Mouse (Mus musculus): ENCODE data around the gene Usp13. TPM values are rescaled to one million over a fixed set of nuclear protein-coding genes. Genes with fewer than 3 reads are reported as not detected.
A peak's percentile ranks its signal among the peaks of the same experiment; 100 is the strongest.

Gene Usp13
- polyA plus RNA-seq, 1 experiment from 2014 or later = 14.4 TPM

DNA sequence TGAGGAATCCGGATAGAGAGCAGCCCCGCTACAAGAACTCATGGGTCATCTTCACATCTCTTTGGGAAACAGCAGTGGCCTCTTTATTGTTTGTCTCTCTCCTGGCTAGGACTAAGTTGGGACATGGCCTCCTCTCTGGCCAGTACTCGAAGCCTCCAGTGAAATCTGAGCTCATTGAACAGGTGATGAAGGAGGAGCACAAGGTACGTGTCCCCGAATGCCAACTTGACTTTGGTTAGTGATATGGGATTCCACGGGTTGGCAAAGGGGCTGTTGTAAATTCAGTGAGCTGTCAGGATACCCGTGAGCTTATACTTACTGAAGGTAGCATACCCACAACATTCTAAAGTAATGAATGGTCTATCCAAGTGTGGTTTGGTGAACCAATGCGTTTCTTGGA lies 69.0 kb downstream of the Usp13 start:
- H3K9me3 ChIP-seq = no peaks in the 10 kb centered on the region
- 0 out of 2 replicates have a peak, but pooled peaks cover 3% of the 10 kb centered on the region for H3K36me3 ChIP-seq (replicated peaks)
- H3K4me1 ChIP-seq = no peaks in the 10 kb centered on the region
- H3K27ac ChIP-seq = no peak overlapping the region
- no peak for ATAC-seq (replicated peaks)
- no peak overlapping the region for H3K9ac ChIP-seq
- no peak overlapping the region for H3K4me3 ChIP-seq
- H3K27me3 ChIP-seq (replicated peaks) = no peaks in the 10 kb centered on the region
- WGBS = 95% methylated on average over 8 of the region's 8 CpGs
- no peak overlapping the region for H3K4me2 ChIP-seq

DNA sequence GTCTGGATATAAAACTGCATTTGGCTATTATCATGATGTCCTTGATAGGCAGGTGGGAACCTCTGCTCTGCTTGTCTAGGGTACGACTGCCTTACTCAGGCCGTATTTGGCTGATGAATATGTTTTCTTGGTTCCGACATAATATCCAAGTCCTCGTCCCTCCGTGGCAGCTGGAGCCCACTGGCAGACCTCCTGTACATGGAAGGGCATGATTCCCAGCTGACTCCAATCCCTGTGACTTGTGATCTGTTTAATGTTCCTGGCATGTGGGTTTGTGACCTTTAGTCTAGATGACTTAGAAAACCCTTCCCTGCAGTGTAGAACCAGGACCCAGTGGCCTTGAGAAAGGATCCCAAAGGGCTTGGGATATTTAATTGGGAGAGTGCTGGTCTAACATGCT lies 71.5 kb downstream of the Usp13 start:
- no peaks in the 10 kb centered on the region for H3K36me3 ChIP-seq (replicated peaks)
- ATAC-seq (replicated peaks) = no peak
- no peaks in the 10 kb centered on the region for H3K4me1 ChIP-seq
- H3K27ac ChIP-seq = no peak overlapping the region
- no peak overlapping the region for H3K4me3 ChIP-seq
- no peak overlapping the region for H3K9ac ChIP-seq
- WGBS = 95% methylated on average over 5 of the region's 5 CpGs
- no peaks in the 10 kb centered on the region for H3K27me3 ChIP-seq (replicated peaks)
- no peaks in the 10 kb centered on the region for H3K9me3 ChIP-seq
- H3K4me2 ChIP-seq = no peak overlapping the region

DNA sequence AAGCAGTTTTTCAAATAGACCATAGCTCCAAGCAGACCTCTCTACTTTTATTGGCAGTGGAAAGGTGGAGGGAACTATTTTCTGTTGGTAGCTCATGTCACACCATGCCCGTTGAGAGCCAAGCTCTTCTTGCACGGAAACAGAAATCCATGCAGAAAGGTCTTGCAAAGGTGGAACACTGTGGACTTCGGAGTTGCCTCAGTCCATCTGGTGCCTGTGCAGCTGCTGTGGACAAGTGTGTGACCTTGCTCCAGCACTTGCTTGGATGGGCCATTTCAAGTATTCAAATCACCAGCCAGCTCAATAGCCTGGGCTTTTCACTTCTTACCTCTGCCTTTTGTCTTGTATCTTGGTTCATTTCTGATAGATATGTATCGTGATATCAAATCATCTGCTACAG lies 72.8 kb downstream of the Usp13 start:
- Histone ChIP-seq H3K4me1 (no peaks in the 10 kb centered on the region), H3K9ac (no peak overlapping the region), H3K27ac (no peak overlapping the region), H3K27me3 (replicated peaks) (no peaks in the 10 kb centered on the region), H3K9me3 (no peaks in the 10 kb centered on the region), H3K36me3 (replicated peaks) (peaks cover 5% of the 10 kb centered on the region; the same call in 1 of the 2 replicates), H3K4me2 (no peak overlapping the region), H3K4me3 (no peak overlapping the region)
- no peak for ATAC-seq (replicated peaks)
- 92% methylated on average over 4 of the region's 4 CpGs for WGBS

DNA sequence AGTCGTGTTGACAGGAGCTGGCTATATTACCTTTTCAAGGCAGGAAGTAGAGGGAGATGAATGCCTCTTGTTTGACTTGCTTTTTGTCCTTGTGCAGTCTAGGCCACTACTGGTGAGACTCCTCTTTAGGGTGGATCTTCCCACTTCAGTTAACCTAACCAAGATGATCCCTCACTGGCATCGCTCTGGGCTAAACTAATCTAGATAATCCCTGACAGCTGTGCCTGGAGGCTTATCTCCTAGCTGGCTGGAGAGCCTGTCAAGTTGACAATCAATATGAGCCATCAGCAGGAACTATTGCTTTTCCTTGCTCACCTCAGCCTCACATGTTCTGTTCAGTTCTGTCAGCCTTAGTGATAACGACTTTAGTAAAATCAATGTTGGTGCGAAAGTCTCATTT lies 86.1 kb downstream of the Usp13 start:
- Histone ChIP-seq H3K4me1 (no peaks in the 10 kb centered on the region), H3K9me3 (no peaks in the 10 kb centered on the region), H3K4me3 (no peak overlapping the region), H3K4me2 (no peak overlapping the region), H3K9ac (no peak overlapping the region), H3K27me3 (replicated peaks) (no peaks in the 10 kb centered on the region), H3K27ac (no peak overlapping the region), H3K36me3 (replicated peaks) (0 out of 2 replicates have a peak, but pooled peaks cover 4% of the 10 kb centered on the region)
- 41% methylated on average over 4 of the region's 4 CpGs for WGBS
- 0 out of 2 replicates have a peak, but pooled peaks have one; percentile 27 for ATAC-seq (replicated peaks)

DNA sequence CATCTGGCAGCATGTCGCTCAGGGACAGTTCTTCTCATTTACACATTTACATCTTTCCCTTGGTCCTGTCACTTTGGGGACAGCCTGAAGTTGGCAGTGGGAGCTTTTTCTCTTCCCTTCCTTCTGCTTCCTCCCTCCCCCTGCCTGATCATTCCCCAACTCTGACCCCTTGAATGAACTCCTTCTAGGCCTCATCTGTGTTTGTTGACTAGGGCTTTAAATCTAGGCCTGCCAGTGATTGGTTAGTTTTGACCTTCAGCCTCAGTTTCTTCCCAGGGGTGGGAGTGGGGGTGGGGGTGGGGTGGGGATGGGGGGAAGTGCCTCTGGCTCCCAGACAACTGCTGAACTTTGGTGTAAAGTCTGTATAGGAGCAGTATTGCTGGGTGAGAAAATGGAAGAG lies 87.3 kb downstream of the Usp13 start:
- no peak for ATAC-seq (replicated peaks)
- no peak overlapping the region for H3K9ac ChIP-seq
- no peaks in the 10 kb centered on the region for H3K9me3 ChIP-seq
- no peak overlapping the region for H3K4me2 ChIP-seq
- H3K27ac ChIP-seq = no peak overlapping the region
- no peaks in the 10 kb centered on the region for H3K27me3 ChIP-seq (replicated peaks)
- 0 out of 2 replicates have a peak, but pooled peaks cover 4% of the 10 kb centered on the region for H3K36me3 ChIP-seq (replicated peaks)
- no peak overlapping the region for H3K4me3 ChIP-seq
- H3K4me1 ChIP-seq = no peaks in the 10 kb centered on the region
- WGBS = 61% methylated on average over 1 of the region's 1 CpGs

DNA sequence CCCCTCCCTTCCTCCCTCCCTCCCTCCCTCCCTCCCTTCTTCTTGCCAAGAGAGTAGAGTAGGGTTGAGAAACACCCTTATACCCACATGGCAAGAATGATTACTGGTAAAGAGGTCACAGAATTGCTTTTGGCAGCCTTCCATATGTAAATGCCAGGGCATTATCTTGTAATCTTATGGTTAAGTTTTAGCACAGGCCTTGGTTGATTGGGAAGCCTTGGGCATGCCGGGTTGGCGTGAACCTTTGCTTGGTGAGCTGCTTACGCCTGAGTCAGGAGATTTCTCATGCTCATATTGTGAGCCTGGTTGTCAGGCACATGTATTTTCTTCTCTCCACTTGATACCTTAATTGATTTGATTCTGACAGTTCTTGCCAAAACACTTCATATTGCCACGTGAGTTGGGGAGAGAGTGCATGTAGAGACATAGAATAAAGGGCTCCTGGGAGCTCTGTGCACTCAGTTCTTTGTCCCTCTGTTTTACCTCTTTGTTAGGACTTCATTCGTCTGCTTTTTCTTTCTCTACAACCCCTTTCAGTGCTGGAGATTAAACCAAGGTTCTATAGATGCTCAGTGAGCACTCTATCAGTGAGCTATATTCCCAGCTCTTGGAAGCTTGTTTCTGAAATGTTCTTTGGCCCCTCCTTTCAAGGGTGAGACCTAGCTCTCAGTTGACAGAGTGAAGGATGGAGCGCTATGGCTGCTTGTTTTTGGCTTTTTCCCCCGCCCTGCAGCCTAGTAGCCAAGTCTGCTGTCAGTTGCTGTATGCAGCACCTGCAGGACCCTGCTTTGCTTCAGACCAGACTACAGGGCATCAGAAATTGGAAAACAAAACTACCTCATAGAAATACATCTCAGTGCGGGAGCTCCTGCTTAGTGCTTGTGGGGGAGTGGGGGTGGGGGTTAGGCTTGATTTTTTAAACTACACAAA lies 88.8 kb downstream of the Usp13 start:
- no peak overlapping the region for H3K9ac ChIP-seq
- H3K27me3 ChIP-seq (replicated peaks) = no peaks in the 10 kb centered on the region
- no peak overlapping the region for H3K27ac ChIP-seq
- H3K4me3 ChIP-seq = no peak overlapping the region
- 0 out of 2 replicates have a peak, but pooled peaks cover 1% of the 10 kb centered on the region for H3K36me3 ChIP-seq (replicated peaks)
- no peaks in the 10 kb centered on the region for H3K9me3 ChIP-seq
- H3K4me2 ChIP-seq = no peak overlapping the region
- no peaks in the 10 kb centered on the region for H3K4me1 ChIP-seq
- WGBS = 55% methylated on average over 8 of the region's 8 CpGs
- ATAC-seq (replicated peaks) = no peak

DNA sequence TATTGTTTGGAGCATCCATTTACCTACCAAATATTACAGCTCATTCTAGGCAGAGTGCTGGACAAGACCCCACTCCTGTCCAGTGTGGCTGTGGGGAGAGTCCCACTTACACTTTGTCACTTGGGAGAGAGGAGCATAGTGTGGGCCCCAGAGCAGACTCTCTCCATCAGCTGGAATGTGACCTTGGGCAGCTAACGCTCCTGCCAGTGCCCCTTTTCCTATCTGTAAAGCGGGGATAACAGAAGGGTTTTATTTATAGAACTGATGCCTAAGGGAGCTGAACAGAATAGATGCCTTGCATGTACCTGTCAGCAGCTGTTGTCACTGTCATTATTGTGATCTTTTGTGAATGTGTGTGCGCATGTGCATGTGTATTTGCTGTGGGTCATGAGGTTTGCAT lies 91.1 kb downstream of the Usp13 start:
- WGBS = 87% methylated on average over 3 of the region's 3 CpGs
- H3K4me2 ChIP-seq = no peak overlapping the region
- H3K9ac ChIP-seq = no peak overlapping the region
- no peaks in the 10 kb centered on the region for H3K4me1 ChIP-seq
- H3K4me3 ChIP-seq = no peak overlapping the region
- H3K9me3 ChIP-seq = no peaks in the 10 kb centered on the region
- no peak overlapping the region for H3K27ac ChIP-seq
- no peak for ATAC-seq (replicated peaks)
- no peaks in the 10 kb centered on the region for H3K27me3 ChIP-seq (replicated peaks)
- H3K36me3 ChIP-seq (replicated peaks) = no peaks in the 10 kb centered on the region

DNA sequence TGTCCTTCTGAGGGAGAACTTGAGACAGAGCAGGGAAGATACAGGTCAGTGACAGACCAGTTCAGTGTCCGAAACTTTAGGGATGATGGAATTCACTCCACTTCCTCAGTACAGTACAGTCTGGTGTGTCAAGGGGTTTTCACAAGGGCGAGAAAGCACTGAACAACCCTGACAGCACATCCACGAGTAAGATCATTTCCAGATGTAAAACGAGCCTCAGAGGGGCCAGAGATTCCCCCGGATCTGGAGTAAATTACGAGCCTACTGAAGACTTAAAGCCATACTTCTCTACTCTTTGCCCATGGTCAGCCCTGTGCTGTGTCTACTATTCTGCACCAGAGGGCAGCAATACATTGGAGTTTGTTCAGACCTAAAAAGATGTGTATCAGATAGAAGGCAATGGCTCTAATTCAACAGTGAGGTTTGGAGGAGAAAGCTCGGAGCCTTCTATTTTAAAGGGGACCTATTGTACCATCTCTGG lies 92.8 kb downstream of the Usp13 start:
- Histone ChIP-seq H3K4me3 (no peak overlapping the region), H3K9me3 (no peaks in the 10 kb centered on the region), H3K9ac (no peak overlapping the region), H3K4me2 (no peak overlapping the region), H3K27ac (no peak overlapping the region), H3K36me3 (replicated peaks) (peaks cover 6% of the 10 kb centered on the region; the same call in 1 of the 2 replicates), H3K4me1 (no peaks in the 10 kb centered on the region), H3K27me3 (replicated peaks) (no peaks in the 10 kb centered on the region)
- peak; percentile 93 for ATAC-seq (replicated peaks)
- 78% methylated on average over 7 of the region's 7 CpGs for WGBS

DNA sequence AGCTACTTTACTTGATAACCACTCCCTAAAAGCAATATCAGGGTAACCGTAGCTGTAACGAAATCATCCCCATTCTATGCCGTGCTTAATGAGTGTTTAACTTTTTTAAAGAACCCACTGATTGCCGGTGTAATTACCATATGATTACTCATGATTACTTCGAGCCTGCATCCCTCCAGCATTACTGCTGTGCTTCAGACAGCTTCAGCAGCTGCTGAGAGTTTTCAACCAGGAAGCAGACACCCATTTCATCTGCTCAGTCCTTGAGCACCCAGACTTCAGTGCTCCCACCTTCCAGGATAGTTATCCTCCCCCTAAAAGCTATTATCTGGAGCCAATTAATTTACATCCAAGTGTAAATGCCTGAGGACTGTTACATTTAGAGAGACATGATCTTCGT lies 106.8 kb downstream of the Usp13 start:
- H3K4me1 ChIP-seq = no peaks in the 10 kb centered on the region
- no peak overlapping the region for H3K27ac ChIP-seq
- peaks cover 18% of the 10 kb centered on the region; the same call in 1 of the 2 replicates for H3K36me3 ChIP-seq (replicated peaks)
- no peak overlapping the region for H3K4me3 ChIP-seq
- H3K27me3 ChIP-seq (replicated peaks) = no peaks in the 10 kb centered on the region
- ATAC-seq (replicated peaks) = 0 out of 2 replicates have a peak, but pooled peaks have one; percentile 20
- no peak overlapping the region for H3K9ac ChIP-seq
- 82% methylated on average over 6 of the region's 6 CpGs for WGBS
- no peaks in the 10 kb centered on the region for H3K9me3 ChIP-seq
- H3K4me2 ChIP-seq = no peak overlapping the region

DNA sequence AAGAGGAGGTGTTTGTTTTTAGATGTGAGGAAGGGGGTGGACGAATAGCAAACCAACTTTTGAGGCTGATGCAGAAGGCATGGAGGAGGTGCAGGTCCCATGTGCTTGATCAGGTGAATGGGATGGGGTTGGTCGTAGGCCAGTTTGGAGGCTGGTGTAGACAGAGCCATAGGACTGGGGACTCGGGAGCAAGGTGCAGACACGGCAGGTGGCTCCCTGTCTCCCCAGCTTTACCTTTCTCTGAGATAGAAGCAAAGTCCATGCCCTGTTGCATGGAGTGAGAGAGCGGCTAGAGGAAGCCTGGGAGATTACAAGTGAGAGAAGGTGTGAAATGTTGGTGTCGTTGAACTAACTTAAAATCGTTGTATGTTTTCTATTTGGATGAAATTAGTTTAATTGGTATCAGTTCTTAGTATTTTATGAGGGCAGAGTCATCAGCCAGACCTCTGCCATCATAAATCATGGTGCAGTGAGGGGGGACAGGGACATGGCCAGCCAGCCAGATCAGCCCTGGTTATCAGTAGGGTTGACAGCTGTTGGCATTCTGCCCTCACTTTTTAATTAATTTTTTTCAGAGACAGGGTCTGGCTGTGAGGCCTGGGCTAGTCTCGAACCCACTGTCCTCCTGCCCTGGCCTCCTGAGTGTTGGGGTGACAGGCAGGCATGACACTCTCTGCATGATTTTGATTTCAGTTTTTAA lies 122.6 kb downstream of the Usp13 start:
- Histone ChIP-seq H3K9me3 (no peaks in the 10 kb centered on the region), H3K36me3 (replicated peaks) (no peaks in the 10 kb centered on the region), H3K4me2 (no peak overlapping the region), H3K9ac (no peak overlapping the region), H3K27me3 (replicated peaks) (no peaks in the 10 kb centered on the region), H3K4me3 (no peak overlapping the region), H3K27ac (no peak overlapping the region), H3K4me1 (no peaks in the 10 kb centered on the region)
- no peak for ATAC-seq (replicated peaks)
- WGBS = 86% methylated on average over 8 of the region's 8 CpGs

DNA sequence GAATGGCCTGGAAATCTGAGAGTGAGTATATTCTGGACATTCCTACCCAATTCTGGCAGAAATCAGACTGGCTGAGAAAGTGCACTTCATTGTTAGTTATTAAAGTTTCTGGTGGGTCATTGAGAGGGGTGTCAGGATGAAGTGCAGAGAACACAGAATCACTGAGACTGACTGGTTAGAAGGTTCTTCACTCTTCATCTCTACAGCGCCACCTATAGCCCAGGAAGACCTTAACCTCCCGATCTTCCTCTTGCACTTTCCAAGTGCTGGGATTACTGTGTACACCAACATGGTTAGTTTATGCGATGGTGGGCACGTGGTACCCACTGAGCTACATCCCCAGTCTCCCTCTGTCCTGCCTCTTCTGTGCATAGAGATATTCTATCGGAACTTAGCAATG lies 130.1 kb downstream of the Usp13 start:
- Histone ChIP-seq H3K9me3 (no peaks in the 10 kb centered on the region), H3K4me2 (no peak overlapping the region), H3K9ac (no peak overlapping the region), H3K27me3 (replicated peaks) (no peaks in the 10 kb centered on the region), H3K36me3 (replicated peaks) (no peaks in the 10 kb centered on the region), H3K4me1 (no peaks in the 10 kb centered on the region), H3K4me3 (no peak overlapping the region), H3K27ac (no peak overlapping the region)
- ATAC-seq (replicated peaks) = no peak
- WGBS = 92% methylated on average over 5 of the region's 5 CpGs

DNA sequence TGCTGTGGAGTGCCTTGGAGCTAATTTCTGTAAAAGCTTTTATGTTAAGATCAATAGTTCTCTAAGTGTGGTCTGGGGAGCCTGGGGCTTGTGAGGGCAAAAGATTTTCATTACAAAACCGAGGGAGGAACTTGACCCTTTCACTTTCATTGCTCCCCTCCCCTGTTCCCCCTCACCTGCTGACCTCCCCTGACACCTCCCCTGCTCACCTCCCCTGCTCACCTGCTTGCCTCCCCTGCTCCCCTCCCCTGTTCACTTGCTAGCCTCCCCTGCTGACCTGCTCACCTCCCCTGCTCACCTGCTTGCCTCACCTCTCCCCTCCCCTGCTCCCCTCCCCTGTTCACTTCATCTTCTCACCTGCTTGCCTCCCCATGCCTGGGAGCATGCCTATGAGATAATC lies 134.0 kb downstream of the Usp13 start:
- ATAC-seq (replicated peaks) = 0 out of 2 replicates have a peak, but pooled peaks have one; percentile 4
- 0% methylated on average over 1 of the region's 1 CpGs for WGBS
- Histone ChIP-seq H3K27me3 (replicated peaks) (no peaks in the 10 kb centered on the region), H3K4me1 (no peaks in the 10 kb centered on the region), H3K27ac (no peak overlapping the region), H3K36me3 (replicated peaks) (no peaks in the 10 kb centered on the region), H3K9ac (no peak overlapping the region), H3K4me2 (no peak overlapping the region), H3K9me3 (no peaks in the 10 kb centered on the region), H3K4me3 (no peak overlapping the region)

Data from midbrain, embryonic 15.5 days (tissue).